ENCODE assay signal across 18 mouse cellular contexts in the genomic region with DNA sequence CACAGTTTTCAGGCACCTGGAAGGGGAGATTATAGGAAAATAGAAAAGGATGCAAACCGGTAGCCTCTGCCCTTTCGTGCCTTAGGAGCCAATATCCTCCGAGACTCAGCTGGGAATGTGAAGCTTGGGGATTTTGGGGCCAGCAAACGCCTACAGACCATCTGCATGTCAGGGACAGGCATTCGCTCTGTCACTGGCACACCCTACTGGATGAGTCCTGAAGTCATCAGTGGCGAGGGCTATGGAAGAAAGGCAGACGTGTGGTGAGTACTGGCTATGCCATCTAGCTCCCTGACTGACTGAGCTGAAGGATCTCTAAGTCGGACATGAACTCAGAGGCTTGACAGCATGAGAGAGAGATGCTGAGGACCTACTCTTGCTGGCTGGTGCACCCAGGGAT. TPM values are rescaled to one million over a fixed set of nuclear protein-coding genes. Genes with fewer than 3 reads are reported as not detected.
DNase-seq lines count a peak whose midpoint lies in the region; ATAC-seq and TF ChIP-seq lines count a peak whose summit lies in the region.
"Had no signal": no experiment of that assay in that cellular context is flagged by ENCODE, and none has a peak within 500 bp of the region (broad histone marks: within the 10 kb centered on the region; RNA-seq: fewer than 3 reads in every experiment).

No protein-coding gene starts in this region.

- H3K27me3 ChIP-seq in hindbrain, embryonic 11.5 days (ENCODE audit: control insufficient read depth, insufficient read depth, low read length) = no peaks in the 10 kb centered on the region
- H3K27me3 ChIP-seq: embryonic facial prominence, embryonic 12.5 days; forebrain, embryonic 13.5 days; hindbrain, embryonic 15.5 days; lung, embryonic 15.5 days had no signal

- TF ChIP-seq POLR2A in cortical plate, adult 2 months (IDR thresholded peaks at IDR 0.05; ENCODE audit: extremely low read depth, insufficient read depth, low read length) = no peak

- 0 out of 2 replicates have a peak, but pooled peaks have one; percentile 29 for ATAC-seq in megakaryocyte-erythroid progenitor cell, adult 5-6 weeks (replicated peaks; ENCODE audit: low FRiP score, low TSS enrichment, poor library complexity, severe bottlenecking)
- ATAC-seq in hindbrain, embryonic 11.5 days (ENCODE audit: low FRiP score) = no peak
- ATAC-seq: forebrain, embryonic 13.5 days had no signal

- H3K4me2 ChIP-seq in hindbrain, embryonic 11.5 days (replicated peaks; ENCODE audit: low read depth, low read length) = no peak overlapping the region
- H3K4me2 ChIP-seq: embryonic facial prominence, embryonic 12.5 days; forebrain, embryonic 13.5 days; hindbrain, embryonic 15.5 days; lung, embryonic 15.5 days had no signal

- no peaks in the 10 kb centered on the region for H3K4me1 ChIP-seq in cortical plate, adult 2 months (ENCODE audit: control insufficient read depth, insufficient read depth, low read length)
- no peaks in the 10 kb centered on the region for H3K4me1 ChIP-seq in hindbrain, embryonic 11.5 days (replicated peaks; ENCODE audit: control insufficient read depth, insufficient read depth, low read length)
- H3K4me1 ChIP-seq: lung, embryonic 15.5 days had no signal

- H3K4me3 ChIP-seq in cortical plate, adult 2 months (ENCODE audit: insufficient read depth, low read length) = no peak overlapping the region
- H3K4me3 ChIP-seq in hindbrain, embryonic 11.5 days (ENCODE audit: low read depth, low read length) = no peak overlapping the region
- H3K4me3 ChIP-seq: embryonic facial prominence, embryonic 12.5 days; forebrain, embryonic 13.5 days; hindbrain, embryonic 15.5 days; lung, embryonic 15.5 days had no signal

- H3K9ac ChIP-seq in hindbrain, embryonic 11.5 days (ENCODE audit: low read depth, low read length) = no peak overlapping the region
- H3K9ac ChIP-seq: embryonic facial prominence, embryonic 12.5 days; forebrain, embryonic 13.5 days; hindbrain, embryonic 15.5 days; lung, embryonic 15.5 days had no signal

- H3K27ac ChIP-seq in cortical plate, adult 2 months (ENCODE audit: insufficient read depth, low read length) = no peak overlapping the region
- no peak overlapping the region for H3K27ac ChIP-seq in hindbrain, embryonic 11.5 days (ENCODE audit: low read depth, low read length)
- H3K27ac ChIP-seq: embryonic facial prominence, embryonic 12.5 days; forebrain, embryonic 13.5 days; hindbrain, embryonic 15.5 days; lung, embryonic 15.5 days had no signal

- peak; percentile 54 to 66 for DNase-seq in cerebellum, adult 18-20 months
- no peak for DNase-seq in cerebellum, postnatal 14 days
- peak; percentile 67 to 76 for DNase-seq in left cerebral cortex, adult 18-20 months (ENCODE audit: low spot score in 2 of 2)
- no peak for DNase-seq in left cerebral cortex, postnatal 4 days
- DNase-seq in urinary bladder, postnatal 36 days (ENCODE audit: low spot score in 2 of 2) = no peak
- DNase-seq in hindbrain, embryonic 11.5 days (ENCODE audit: low spot score) = no peak
- DNase-seq: adrenal gland, postnatal 14 days; gastrocnemius, postnatal 36 days; thymus, adult 18-20 months had no signal

- H3K9me3 ChIP-seq in hindbrain, embryonic 11.5 days (ENCODE audit: control insufficient read depth, low read length) = no peaks in the 10 kb centered on the region
- H3K9me3 ChIP-seq: embryonic facial prominence, embryonic 12.5 days; forebrain, embryonic 13.5 days; hindbrain, embryonic 15.5 days; lung, embryonic 15.5 days had no signal

- peak; percentile 28; the same call in 1 of the 2 replicates for TF ChIP-seq CTCF in cortical plate, adult 2 months (IDR thresholded peaks at IDR 0.05; ENCODE audit: extremely low read depth, insufficient read depth, low read length)

- peaks cover 14% of the 10 kb centered on the region for H3K36me3 ChIP-seq in hindbrain, embryonic 11.5 days (ENCODE audit: control insufficient read depth, insufficient read depth, low read length)

- 80% methylated on average over 8 of the region's 8 CpGs for WGBS in hindbrain, embryonic 11.5 days

- intact Hi-C loops in left cerebral cortex, postnatal 4 days (cut with DNase I) = no loop called here

RNA-seq across cellular contexts. Expression of gene Gm10840, which starts 8.5 kb away (rescaled TPM):
- 1 to 10 TPM in 1 of 2 experiments, not detected in 1; 1.6 TPM for total RNA-seq in left cerebral cortex, adult 18-20 months (2021)
- total RNA-seq in left cerebral cortex, postnatal 4 days (2021) = not detected
- polyA plus RNA-seq in cortical plate, adult 2 months (2012; rRNA removed) = not detected in 2 replicates
- not detected in 2 replicates for total RNA-seq in megakaryocyte-erythroid progenitor cell, adult 5-6 weeks (2014; fragmentation: Nextera tagmentation)
- not detected in 2 replicates for total RNA-seq in megakaryocyte-erythroid progenitor cell, adult 5-6 weeks (2017)
- polyA plus RNA-seq in hindbrain, embryonic 11.5 days (2014; fragmentation: Nextera tagmentation; extraction: Ambion mirVana) = not detected in 2 replicates
- total RNA-seq: adrenal gland, postnatal 14 days; gastrocnemius, postnatal 36 days had no signal
- polyA plus RNA-seq: embryonic facial prominence, embryonic 12.5 days; forebrain, embryonic 13.5 days; heart, embryonic 14.5 days; large intestine, adult 2 months; limb, embryonic 14.5 days; lung, embryonic 15.5 days had no signal

RNA-seq across cellular contexts. Expression of gene Limd2, which starts 8.5 kb away (rescaled TPM):
- 10 to 100 TPM; 94.9 to 97.0 TPM for total RNA-seq in left cerebral cortex, adult 18-20 months (2021)
- total RNA-seq in left cerebral cortex, postnatal 4 days (2021) = 10 to 100 TPM; 81.2 to 84.6 TPM
- polyA plus RNA-seq in cortical plate, adult 2 months (2012; rRNA removed) = 86.0 and 102 TPM in 2 replicates
- 12.0 and 18.5 TPM in 2 replicates for total RNA-seq in megakaryocyte-erythroid progenitor cell, adult 5-6 weeks (2014; fragmentation: Nextera tagmentation)
- total RNA-seq in megakaryocyte-erythroid progenitor cell, adult 5-6 weeks (2017) = 4.4 and 5.9 TPM in 2 replicates
- 298 and 301 TPM in 2 replicates for polyA plus RNA-seq in hindbrain, embryonic 11.5 days (2014; fragmentation: Nextera tagmentation; extraction: Ambion mirVana)

RNA-seq across cellular contexts. Expression of gene Strada, which starts 49.8 kb away (rescaled TPM):
- total RNA-seq in left cerebral cortex, adult 18-20 months (2021) = 10 to 100 TPM; 24.8 to 29.8 TPM
- 10 to 100 TPM; 27.3 to 28.5 TPM for total RNA-seq in left cerebral cortex, postnatal 4 days (2021)
- 51.9 and 55.2 TPM in 2 replicates for polyA plus RNA-seq in cortical plate, adult 2 months (2012; rRNA removed)
- 20.3 and 29.6 TPM in 2 replicates for total RNA-seq in megakaryocyte-erythroid progenitor cell, adult 5-6 weeks (2014; fragmentation: Nextera tagmentation)
- total RNA-seq in megakaryocyte-erythroid progenitor cell, adult 5-6 weeks (2017) = 9.8 and 15.5 TPM in 2 replicates
- polyA plus RNA-seq in hindbrain, embryonic 11.5 days (2014; fragmentation: Nextera tagmentation; extraction: Ambion mirVana) = 36.4 and 44.5 TPM in 2 replicates

Comparison
In these comparisons a context has a peak if more than half of its experiments do, and no peak if none do; other contexts are left out.
1. DNase-seq: peak in cerebellum, adult 18-20 months (2 of 2) and left cerebral cortex, adult 18-20 months (2 of 2); none in cerebellum, postnatal 14 days (0 of 2), left cerebral cortex, postnatal 4 days (single experiment), urinary bladder, postnatal 36 days (0 of 2) and hindbrain, embryonic 11.5 days (single experiment).
2. RNA of gene Limd2, which starts 8.5 kb away (total RNA-seq): 94.9 to 97.0 TPM in left cerebral cortex, adult 18-20 months and 81.2 to 84.6 TPM in left cerebral cortex, postnatal 4 days; 4.4 to 18.5 TPM in megakaryocyte-erythroid progenitor cell, adult 5-6 weeks; every median in the first group is over 4 times any median in the second.